Mouse (Mus musculus) thymus, adult 2 months (tissue): Measurements from ENCODE around the gene Odaph.

Experiments used
- CTCF ChIP-seq: fragments of 200-500 bp; IDR thresholded peaks from 2 replicates; pipeline ENCODE4 v1.5.1; 2012; ENCODE audit warnings: mild to moderate bottlenecking, control low read depth, low read length, moderate library complexity, borderline replicate concordance; ENCODE audit not compliant: control insufficient read depth, poor library complexity, insufficient read depth; ENCODE audit errors: extremely low read depth
- POLR2A ChIP-seq: fragments of 200-500 bp; IDR thresholded peaks from 2 replicates; pipeline ENCODE4 v1.6.1; 2012; ENCODE audit warnings: mild to moderate bottlenecking, low read length, control low read depth, moderate library complexity; ENCODE audit not compliant: control insufficient read depth, poor library complexity, insufficient read depth; ENCODE audit errors: extremely low read depth

DNA sequence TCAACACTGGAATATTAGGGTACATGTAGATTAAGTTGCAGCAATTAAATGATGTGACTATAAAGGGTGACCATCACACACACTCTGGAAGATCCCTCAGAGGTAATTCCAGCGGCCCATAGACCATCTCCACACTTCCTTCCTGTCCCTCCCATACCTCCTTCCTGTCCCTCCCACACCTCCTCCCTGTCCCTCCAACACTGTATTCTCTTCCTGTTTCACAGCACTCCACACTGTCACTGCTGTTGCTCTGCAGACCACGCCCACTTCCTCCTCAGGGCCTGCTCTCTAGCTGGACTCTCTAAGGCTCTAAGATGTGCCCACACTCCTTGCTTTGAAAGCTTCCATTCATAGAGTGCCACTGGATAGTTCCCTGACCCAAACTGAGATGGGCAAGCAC lies 13.5 kb downstream of the Odaph start:
- TF ChIP-seq POLR2A: no peak
- no peak for TF ChIP-seq CTCF
